Mouse (Mus musculus) right cerebral cortex, postnatal 36 days (tissue): ENCODE measurements around the gene Kdm2b.

Source experiments
- DNase-seq, 2 experiments: peaks; one replicate each; pipeline ENCODE4 v3.0.0; 2022; ENCODE audit warnings: low spot score in 2 of 2, mixed read lengths in 1 of 2

The Kdm2b gene

DNA sequence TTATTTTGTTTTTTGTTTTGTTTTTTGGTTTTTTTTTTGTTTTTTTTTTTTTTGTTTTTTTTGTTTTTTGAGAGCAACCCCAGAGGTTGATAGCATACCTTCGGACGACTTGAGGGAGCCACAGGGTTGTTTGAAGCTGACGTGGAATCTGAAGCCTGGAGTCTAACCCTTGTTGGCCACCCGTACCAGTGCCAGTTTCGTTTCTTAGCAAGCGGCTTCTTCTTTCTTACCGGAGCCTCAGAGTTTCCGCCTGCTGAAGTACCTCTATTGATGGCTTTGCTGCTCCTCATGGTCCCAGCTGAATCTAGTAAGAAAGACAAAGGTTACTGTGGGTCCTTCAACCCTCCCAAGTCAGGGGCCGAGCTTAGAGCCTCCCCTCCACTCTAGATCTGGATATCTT is 22.1 kb upstream of the Kdm2b start:
- DNase-seq = no peak

DNA sequence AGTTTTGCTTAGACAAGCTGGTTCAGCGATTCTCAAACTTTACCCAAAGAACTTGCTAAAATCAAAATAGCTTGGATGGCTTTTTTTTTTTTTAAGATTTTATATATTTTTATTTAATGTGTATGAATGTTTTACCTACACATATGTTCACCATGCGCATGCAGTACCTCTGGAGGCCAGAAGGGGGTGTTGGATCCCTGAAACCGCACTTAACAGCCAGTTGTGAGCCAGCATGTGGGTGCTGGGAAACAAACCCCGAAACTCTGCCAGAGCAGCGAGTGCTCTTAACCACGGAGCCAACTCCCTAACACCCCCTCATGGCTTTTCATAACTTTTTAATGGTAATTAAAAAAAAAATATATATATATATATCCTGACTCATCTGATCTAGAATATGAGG is 21.2 kb upstream of the Kdm2b start:
- DNase-seq = no peak

DNA sequence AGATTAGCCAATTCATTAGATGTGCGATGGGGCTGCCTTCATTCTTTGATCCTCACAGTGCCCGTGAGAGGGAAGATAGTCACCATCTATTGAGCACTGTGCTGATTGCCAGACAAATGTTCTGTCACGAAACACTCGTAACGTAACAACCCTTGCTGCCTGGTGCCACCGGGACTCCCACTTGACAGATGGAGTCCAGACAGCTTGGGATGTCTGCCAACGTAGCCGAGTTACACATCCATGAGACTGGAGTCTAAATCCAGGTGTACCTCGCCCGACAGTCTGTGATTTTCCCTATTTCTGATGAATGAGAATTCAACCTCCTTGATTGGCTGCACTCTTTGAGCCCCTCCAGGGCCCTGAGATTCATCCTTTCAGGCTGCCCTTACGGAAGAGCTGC is 20.2 kb upstream of the Kdm2b start:
- DNase-seq = peak in 1 of 2 experiments; percentile 23

DNA sequence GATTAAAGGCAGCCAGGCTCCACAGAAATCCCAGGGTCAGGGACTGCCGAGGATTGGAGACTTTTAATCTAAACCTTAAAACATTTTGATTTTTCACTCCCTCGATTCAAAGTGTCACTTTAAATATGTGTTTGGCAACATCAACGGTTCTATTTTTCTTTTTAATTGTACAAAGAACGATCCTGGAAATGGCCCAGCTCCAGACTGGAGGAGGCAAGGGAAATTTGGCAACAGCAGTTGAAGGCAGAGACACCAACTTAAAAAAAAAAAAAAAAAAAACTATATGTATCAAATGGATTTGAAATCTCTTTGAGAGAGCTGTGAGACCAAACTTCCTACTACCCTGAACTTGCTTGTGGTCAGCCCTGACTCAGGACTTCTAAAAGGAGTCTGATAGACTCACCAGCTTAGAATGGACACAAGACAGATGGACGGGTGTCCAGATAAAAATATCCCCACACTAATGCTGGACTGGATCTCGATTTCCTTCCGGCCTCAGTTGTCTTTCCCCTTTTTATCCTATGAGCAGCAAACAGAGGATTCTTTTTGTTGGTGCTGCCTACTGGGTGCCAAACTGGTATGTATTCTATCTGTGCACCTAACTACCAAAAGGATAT is 19.4 kb upstream of the Kdm2b start:
- DNase-seq = no peak

DNA sequence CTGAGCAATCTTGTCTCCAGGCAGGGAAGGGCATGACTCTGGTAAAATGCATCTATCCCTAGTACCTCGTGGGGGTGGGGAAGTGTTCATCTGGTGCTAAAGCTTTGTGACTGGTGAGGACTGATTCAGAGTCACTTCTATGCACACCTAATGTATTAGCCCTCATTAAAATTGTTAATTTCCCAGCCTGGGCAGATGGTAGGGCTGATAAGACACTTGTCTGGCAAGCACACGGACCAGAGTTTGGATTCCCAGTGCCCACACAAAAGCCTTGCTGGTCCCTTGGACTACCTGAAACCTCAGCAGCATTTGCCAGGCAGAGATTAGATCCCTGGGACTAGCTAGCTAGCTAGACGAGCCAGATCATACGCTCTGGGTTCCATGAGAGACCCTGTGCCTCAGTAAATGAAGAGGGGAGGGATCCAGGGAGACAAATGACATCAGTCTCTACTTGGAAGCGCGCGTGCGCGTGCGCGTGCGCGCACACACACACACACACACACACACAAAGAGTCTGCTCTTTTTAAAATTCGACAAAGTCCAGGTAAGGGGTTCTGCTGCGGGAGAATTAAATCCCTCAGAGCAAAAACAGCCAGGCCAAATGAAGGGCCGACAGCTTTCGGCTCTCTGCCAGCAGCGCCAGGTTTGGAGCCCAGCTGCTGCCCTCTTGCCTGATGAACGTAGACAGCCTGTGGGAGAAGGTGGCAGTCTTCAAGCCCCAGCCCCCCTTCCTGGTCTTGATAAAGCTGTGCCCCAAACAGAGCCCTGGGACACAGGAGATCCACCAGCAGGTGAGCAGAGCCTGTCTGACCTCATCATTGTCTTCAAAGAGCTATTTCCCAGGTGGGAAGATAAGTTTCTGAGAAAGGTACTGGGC is 16.3 kb upstream of the Kdm2b start:
- no peak for DNase-seq

DNA sequence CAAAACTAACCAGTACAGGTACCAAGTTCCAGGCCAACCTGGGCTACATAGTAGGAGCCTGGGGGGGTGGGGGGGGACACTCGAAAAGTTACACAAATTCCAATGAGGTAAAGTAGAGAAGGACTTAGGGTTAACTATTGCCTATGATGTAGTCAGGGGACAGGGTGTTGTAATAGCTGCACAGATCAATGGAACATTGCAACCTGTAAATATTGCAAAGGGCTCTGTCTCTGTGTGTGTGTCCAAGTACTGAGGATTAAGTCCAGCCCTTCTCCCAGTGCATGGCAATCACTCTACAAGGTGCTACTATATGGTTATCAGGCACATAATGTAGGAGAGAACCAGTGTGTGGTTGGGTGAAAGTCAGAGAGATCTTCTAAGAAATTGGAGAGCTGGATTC is 11.3 kb upstream of the Kdm2b start:
- DNase-seq = no peak

DNA sequence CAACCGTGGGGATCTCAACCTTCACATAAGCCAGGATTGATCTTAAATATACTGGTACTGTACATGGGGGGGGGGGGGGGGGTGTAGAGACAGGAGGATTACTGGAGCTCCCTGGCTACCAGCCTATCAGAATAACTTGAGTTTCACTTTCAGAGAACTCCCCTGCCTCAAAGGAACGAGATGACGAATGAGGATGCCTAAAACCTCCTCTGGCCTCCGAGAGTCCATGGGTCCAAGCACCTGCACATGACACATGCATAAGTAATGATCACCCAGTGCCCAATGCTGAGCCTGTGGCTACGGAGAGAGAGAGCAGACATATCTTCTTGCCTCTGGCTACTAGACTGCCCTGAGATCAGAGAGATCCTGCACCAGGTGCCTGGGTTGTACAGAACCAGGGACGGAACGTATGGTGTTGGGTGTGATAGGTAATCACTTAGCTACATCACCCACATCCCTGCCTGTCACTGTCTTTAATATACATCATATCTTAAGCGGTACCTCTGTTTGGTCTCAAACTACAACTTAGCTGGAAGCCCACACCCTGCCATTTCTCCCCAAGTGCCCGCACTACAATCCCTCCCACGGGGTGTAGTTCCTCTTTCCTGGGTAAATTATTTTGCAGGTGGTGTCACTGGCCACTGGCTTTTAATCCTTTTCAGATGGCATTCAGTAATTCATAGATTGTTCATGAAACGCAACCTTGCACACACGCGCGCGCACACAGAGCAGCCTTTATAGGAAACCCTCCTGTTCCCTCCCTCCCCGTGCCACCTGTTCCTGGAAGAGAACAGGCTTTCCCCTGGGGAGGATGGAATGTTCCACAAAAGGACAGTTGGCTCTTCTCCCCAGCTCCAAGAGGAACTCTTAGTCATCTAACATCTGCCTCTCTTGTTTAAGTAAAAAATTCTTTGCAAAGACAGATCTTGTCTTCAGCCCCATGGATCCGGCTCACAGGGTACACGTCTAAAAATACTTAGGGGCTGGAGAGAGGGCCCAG is 7.9 kb upstream of the Kdm2b start:
- DNase-seq = peak; percentile 51 to 55

DNA sequence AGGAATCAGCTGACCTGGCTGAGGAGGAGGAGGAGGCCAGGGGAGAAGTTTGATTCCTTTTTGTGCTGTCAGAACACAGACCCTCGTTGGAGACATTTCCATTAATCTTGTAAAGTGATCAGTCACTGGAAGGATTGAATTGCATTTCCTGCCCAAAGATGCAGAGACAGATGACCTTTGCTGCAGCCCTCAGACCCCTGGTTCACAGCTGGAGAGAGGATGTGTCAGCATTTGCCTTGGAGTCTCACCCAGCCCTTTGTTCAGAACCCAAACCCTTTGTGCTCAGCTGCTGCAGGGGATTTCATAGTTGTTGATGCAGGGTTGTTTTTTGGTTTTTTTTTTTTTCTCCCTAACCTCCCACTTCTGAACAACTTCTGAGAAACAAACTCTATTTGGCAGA is 5.3 kb upstream of the Kdm2b start:
- no peak for DNase-seq

DNA sequence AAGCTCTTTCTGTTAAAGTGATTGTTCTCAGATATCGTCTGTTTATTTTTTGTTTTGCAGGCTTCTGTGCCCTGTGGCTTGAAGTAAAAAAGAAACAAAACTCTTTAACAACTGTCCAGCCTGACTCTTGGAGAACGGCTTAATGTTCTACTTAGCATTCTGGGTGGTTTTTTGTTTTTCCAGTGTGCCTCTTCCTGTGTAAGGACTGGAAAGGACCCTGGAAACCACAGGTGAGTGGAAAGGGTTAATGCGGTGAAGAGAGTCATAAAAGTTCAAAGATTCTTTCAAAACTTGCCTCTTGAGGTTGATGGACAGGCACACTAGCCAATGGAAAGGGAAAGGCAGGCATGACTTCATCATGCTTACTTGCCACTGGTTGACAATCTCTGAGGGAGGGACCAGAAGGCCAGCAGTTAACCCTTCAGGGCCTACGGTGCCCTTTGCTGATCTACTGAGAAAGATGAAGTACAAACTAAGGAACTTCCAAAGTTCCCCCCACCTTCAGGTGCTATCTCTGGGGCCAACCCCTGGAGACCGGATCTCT is 4.8 kb upstream of the Kdm2b start:
- peak; percentile 69 to 72 for DNase-seq

DNA sequence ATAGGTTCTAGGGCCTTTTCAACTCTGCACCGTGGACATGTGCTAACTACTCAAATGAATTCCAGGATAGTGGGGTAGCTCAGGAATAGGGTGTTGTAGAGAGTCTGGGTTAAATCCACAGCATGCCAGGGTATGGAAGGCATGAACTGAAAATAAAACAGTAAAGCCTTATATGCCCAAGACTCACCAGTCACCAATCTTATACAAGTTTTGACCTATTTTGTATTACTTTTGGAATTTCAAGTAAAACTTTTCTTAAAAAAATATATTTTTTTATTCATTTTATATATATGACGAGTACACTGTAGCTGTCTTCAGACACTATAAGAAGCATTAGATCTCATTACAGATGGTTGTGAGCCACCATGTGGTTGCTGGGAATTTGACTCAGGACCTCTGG is 4.2 kb upstream of the Kdm2b start:
- DNase-seq = no peak

DNA sequence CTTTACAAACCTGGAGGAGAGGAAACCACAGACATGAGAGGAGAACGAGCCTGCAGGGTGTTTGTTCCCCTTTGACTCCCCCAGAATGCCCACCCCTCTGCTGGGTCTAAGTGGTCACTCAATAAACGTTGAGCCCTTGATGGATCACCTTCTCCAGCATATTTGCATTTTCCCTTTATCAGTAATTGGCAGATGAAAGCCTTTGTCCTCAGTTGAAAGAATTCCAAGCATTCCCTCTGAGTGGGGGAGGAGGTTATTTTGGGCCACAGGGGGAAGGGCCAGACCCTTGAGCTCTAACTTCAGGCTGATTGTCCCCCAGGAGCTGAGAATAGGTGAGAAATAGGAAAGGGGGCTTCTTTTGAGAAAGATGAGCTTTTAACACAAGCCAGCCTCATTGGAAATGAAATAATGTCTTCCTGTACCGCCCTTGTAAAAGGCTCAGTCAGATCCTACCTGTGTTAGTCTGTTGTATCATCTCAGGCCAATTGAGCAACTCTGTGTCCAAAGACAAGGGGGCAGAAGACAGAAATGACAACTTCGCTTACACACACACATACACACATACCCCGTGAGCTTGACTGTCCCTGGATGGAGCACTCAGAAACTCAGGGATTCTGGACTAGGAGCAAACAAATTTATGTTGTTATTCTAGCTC is 1.9 kb upstream of the Kdm2b start:
- DNase-seq = no peak

DNA sequence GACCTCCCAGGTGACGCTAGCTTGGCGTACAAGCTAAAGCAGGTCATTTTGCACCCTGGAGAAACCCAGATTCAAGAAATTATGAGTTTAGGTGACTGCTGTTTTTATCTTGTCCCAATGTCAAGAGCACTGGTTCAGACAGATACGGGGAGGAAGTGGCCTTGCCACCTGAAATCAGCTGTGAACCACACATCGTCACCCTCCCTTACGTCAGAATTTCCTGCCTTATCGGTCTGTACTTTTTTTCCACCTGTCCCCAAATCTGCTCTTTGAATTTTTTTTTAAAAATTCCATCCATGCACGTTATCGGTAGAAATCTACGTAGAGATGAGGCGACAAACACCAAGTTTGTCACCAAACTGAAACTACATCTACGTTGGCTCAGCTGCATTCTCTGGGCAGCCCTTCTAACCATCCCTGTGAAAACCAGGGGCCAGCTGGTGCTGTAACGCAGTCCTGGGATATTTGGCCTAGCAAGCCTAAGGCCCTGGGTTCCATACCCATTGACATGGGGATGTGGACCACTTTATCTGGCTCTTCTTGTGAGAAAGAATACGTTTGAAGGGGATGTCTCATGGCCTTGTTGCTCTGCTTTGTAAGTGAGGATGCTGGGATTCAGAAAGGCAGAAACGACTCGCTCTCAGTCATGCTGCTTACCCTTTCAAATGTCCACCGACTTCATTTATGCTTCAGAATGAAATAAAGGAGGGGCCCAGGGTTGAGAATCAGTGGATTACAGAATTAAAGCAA is 963 bp upstream of the Kdm2b start:
- DNase-seq = no peak

DNA sequence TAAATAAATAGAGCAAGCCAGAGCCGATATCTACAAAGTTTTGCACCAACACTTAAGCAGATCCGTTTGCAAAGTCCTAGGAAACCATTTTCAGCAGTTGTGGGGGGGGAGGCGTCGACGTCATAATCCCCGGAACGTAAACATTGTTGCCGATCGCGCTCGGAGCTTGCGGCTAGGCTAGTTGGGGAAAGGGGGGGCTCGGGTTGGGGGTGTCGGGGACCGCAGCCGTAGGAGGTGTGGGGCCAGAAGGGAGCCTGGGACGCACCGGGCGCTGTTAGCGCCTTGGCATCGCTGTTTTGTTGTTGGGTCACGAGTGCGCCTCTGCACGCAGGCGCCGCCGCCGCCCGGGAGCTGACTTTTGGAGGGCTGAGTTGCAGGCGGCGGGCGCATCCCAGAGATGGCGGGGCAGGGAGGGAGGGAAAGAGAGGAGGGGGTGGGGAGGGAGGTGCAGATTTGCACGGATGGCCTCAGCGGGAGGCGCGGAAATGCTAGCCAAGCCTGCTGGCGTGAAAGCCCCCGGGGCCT is 560 bp downstream of the Kdm2b start:
- DNase-seq = peak in 1 of 2 experiments; percentile 50

DNA sequence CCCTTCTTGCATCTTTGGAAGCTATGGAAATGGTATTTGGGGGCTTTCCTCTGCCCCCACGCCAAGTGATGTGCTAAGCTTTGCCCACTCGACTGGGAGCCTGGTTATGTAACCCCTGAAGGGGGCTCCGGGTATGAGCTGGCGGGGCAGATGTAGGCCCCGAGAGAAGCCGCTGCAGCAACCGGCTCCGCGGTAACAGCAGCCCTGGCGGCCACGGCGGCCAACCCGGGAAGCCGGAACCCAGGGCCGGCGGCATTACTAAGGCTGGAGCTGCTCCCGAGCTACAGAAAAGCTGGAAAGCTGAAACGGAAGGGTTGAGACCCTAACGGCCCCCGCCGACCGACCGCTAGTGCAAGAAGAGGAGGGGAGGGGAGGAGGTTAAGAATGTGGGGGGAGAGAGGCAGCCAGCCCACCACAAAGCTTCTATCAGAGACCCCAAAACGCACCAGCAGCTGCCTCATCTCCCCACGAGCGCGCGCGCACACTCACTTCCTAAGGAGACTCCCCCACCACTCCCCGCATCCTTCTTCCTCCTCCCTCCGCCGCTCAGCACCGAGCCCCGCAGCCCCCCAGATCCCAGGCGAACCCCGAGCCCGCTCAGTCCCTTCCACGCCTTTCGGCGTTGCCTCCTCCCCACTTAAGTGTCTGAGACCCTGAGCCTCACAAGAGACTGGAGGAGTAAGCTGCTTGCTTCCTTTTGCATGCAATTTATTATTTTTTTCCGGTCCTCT is 1.4 kb downstream of the Kdm2b start:
- peak in 1 of 2 experiments; percentile 19 for DNase-seq

DNA sequence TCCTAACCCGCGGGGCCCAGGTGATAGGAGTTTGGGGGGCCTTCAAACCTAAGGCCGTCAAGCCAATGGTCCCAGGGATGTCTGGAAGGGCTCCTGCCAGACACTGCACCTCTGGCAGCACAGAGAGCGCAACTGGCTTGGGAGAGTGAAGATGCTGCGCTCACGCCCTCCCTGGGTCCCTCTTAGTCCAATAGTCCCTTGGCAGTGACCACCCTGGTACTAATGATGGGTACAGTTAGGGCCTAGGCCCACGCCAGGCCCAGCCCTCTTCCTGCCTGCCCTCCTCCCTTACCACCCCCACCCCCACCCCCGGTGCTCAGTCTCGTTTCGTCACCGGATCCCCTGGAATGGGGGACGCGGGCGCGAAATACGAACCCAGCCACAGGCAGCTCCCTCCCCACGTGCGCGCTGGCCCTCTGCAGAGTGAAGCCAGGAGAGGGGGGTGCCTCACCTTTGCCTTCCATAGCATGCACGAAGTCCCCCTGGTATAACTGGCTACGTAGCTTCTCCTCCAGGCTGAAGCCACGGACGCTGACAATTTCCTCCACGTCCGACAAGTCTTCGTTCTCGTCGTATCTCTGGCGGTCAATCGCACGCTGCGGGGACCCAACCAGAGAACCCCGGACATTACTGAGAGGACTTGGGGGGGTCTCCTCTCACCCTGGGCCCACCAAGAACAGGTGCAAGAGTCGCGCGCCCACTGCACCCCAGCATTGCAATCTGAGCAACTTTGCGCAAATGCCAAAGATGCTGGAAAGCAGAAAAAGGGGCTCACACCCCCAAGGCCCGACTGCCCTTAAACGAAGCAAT is 2.2 kb downstream of the Kdm2b start:
- no peak for DNase-seq

DNA sequence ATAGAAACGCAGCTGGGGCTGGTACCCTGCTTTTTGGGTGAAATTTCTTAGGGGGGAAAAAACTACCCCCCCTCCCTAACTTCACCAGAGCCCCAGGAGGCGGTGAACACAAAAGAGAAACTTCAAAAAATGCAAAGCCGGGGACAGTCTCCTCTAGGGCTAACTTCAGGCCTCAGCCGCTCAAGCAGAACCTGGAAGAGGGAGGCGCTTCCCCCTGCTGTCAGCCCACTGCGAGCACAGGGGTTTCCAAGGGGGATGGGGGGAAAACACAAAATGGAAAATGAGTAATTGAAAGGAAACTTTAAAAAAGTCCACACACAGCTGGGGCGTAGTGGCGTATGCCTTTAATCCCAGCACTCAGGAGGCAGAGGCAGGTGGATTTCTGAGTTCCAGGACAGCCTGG is 3.5 kb downstream of the Kdm2b start:
- DNase-seq = no peak

DNA sequence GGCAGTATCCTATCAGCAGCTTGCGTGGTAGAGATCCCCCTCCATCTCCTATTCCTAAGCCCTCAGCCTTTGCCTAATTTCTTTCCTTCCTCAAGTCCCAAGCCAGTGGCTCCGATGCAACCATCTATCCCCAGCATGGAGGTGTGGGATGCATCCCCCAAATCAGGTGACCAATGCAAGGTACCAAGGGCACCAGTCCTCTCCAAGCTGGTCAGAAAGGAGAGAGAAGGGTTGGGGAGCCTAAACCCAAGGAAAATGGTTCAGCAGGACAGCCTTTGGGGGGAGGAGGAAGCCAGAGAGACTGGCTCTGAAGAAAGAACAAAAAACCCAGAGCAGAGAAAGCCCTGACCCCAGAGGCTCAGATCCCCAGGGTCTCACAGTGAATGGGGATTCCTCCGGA is 4.3 kb downstream of the Kdm2b start:
- DNase-seq = no peak

DNA sequence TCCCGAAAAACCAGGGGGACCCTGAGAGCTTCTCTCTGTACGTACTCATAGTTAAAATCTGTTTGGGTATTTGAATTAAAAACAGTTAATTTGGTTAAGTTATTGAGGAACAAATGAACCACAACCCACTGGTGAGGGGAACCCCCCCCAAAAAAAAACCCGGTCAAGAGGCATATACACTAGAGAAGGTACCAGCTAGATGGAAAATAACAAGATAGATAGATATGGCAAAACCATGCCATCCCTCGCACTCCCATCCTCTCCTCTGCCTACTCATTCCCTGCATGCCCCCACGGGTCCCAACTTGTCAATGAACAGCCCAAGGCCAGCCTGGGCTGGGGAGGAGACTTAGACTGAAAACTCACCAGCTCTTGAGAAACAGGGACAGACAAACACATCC is 5.1 kb downstream of the Kdm2b start:
- no peak for DNase-seq

DNA sequence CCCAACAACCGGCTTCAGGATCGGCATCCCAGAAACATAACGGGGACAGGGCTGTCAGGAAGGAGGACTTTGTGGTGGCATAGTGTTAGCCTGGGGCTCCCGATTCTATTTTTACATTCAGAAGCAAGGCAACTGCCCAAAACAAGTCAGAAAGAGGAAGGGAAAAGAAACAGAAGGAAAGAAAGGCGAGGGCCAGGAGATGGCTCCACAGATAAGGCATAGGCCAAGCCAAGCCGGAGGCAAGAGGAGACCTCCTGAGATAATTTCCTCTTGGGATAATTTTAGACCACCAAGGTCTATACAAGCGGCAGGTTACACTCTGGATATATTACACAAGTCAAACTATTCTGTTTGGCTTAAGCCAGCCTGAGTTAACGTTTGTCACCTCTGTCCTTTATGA is 10.7 kb downstream of the Kdm2b start:
- no peak for DNase-seq
